Mouse (Mus musculus): ENCODE measurements around the gene Camk2d.

GRCm38 (mm10) chr3:126625764-126626040 lies 29.6 kb downstream of the Camk2d start:
- TF ChIP-seq CTCF (IDR thresholded peaks at IDR 0.05; ENCODE audit: extremely low read depth, insufficient read depth, insufficient read length, insufficient replicate concordance) (no peak), POLR2A (IDR thresholded peaks at IDR 0.05; ENCODE audit: low read depth, low read length) (no peak)

All from spleen, adult 2 months (tissue).